Mouse (Mus musculus) liver, adult 2 months (tissue): ENCODE data around the gene Pde12. TPM values are rescaled to one million over a fixed set of nuclear protein-coding genes. Genes with fewer than 3 reads are reported as not detected.

ENCODE experiments used
- DNase-seq: peaks from one replicate; pipeline ENCODE4 v3.0.0-alpha.2; 2011; ENCODE audit warnings: low read depth, low spot score; ENCODE audit errors: extremely low read depth
- H3K27ac ChIP-seq: fragments of 200-500 bp; replicated peaks from 2 replicates; pipeline ENCODE4 v1.5.1; 2012; ENCODE audit warnings: low read depth, mild to moderate bottlenecking, control low read depth, inconsistent platforms, low read length; ENCODE audit not compliant: insufficient read depth
- H3K27me3 ChIP-seq: fragments of 200-500 bp; 2 replicates; pipeline ENCODE4 v1.6.1; 2012; ENCODE audit warnings: mild to moderate bottlenecking, moderate library complexity, low read length, inconsistent platforms; ENCODE audit not compliant: control insufficient read depth, insufficient read depth
- H3K36me3 ChIP-seq: fragments of 200-500 bp; 2 replicates; pipeline ENCODE4 v1.6.1; 2012; ENCODE audit warnings: low read length, inconsistent platforms; ENCODE audit not compliant: control insufficient read depth, insufficient read depth
- H3K4me1 ChIP-seq: fragments of 200-500 bp; 2 replicates; pipeline ENCODE4 v1.6.1; 2011; ENCODE audit warnings: low read length; ENCODE audit not compliant: control insufficient read depth, insufficient read depth
- H3K4me3 ChIP-seq: fragments of 200-500 bp; 2 replicates; pipeline ENCODE4 v1.5.1; 2011; ENCODE audit warnings: low read depth, mild to moderate bottlenecking, control low read depth, low read length, moderate library complexity; ENCODE audit not compliant: insufficient read depth
- H3K79me2 ChIP-seq: fragments of 200-500 bp; 2 replicates; pipeline ENCODE4 v1.6.1; 2012; ENCODE audit warnings: inconsistent platforms, mild to moderate bottlenecking, low read length, moderate library complexity; ENCODE audit not compliant: control insufficient read depth, insufficient read depth
- H3K9ac ChIP-seq: fragments of 200-500 bp; 2 replicates; pipeline ENCODE4 v1.6.1; 2012; ENCODE audit warnings: low read depth, mild to moderate bottlenecking, control low read depth, inconsistent platforms, low read length
- CTCF ChIP-seq: fragments of 200-500 bp; IDR thresholded peaks from 2 replicates; pipeline ENCODE4 v1.5.1; 2011; ENCODE audit warnings: low read depth, low read length, control low read depth
- POLR2A ChIP-seq: fragments of 200-500 bp; IDR thresholded peaks from 2 replicates; pipeline ENCODE4 v1.6.1; 2011; ENCODE audit warnings: low read length, control low read depth; ENCODE audit not compliant: insufficient read depth; ENCODE audit errors: extremely low read depth
- WGBS: fragments of 180-500 bp; shearing (Covaris S2); methylation state at CpG from one replicate; pipeline ENCODE4 v1.1.7; 2018; 5-methylcytosine and 5-hydroxymethylcytosine counted together
- polyA plus RNA-seq: library from polyadenylated mRNA; depleted of rRNA; stranded (reverse); fragments of >200 nt; gene quantifications from 2 replicates; pipeline ENCODE4 v1.2.3, GENCODE M21; 2012; rRNA removed
- total RNA-seq: library from RNA; depleted of rRNA; stranded (reverse); fragments of >200 nt; gene quantifications from 2 replicates; pipeline ENCODE4 v1.2.3, GENCODE M21; 2014; rRNA removed

Pde12 gene
- total and polyA plus RNA-seq, 2 experiments = 2.4 to 3.5 TPM

DNA sequence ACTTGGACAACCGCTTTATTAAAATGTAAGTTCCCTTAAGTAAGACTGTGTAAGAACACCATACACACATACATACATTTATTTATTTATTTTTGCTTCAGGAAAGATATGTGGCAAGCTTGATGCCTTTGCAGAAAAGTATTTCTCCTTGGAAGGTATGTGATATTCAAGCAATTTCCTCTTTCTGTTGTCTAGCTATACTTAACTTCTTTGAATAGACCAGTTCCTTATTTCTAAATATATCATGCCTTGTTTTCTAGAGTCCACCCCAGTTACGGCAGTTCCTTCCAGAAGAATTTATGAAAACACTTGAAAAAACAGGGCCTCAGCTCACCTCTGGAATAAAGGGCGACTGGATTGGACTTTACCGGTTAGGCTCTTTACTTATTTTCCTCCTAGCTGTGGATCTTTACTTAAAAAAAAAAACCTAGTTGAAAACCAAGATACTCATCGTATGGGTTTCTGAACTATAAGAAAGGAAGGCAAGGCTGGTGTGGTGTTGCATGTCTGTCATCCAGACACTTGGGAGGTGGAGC is 43.0 kb downstream of the Pde12 start:
- Histone ChIP-seq H3K27me3 (no peaks in the 10 kb centered on the region), H3K79me2 (no peaks in the 10 kb centered on the region), H3K4me3 (no peak overlapping the region), H3K9ac (no peak overlapping the region), H3K4me1 (no peaks in the 10 kb centered on the region), H3K36me3 (peaks cover 48% of the 10 kb centered on the region), H3K27ac (no peak overlapping the region)
- DNase-seq = no peak
- no peak for TF ChIP-seq POLR2A
- no peak for TF ChIP-seq CTCF
- WGBS = 91% methylated on average over 5 of the region's 5 CpGs

DNA sequence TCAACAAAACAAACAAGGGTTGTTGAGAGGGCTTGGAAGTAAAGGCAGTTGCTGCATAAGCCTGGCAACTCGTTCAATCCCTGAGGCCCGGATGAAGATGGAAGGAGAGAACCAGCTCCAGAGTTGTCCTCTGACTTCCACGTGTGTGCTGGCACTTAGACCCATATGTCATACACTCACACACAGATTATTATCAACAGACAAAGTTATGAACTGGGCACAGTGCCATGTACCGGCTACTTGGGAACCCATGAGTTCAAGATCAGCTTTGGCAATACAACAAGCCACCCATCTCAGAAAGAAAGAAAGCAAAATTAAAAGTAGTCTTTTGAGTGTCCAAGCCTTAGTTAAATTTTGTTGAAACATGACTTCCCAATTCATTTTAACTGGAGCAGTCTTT is 44.4 kb downstream of the Pde12 start:
- Histone ChIP-seq H3K27ac (no peak overlapping the region), H3K27me3 (no peaks in the 10 kb centered on the region), H3K36me3 (peaks cover 53% of the 10 kb centered on the region), H3K4me1 (no peaks in the 10 kb centered on the region), H3K9ac (no peak overlapping the region), H3K79me2 (no peaks in the 10 kb centered on the region), H3K4me3 (no peak overlapping the region)
- WGBS = 76% methylated on average over 4 of the region's 4 CpGs
- TF ChIP-seq CTCF = no peak
- TF ChIP-seq POLR2A = no peak
- no peak for DNase-seq

- Histone ChIP-seq H3K4me3 (no peak overlapping the region), H3K27ac (no peak overlapping the region), H3K4me1 (no peaks in the 10 kb centered on the region), H3K79me2 (no peaks in the 10 kb centered on the region), H3K27me3 (no peaks in the 10 kb centered on the region), H3K36me3 (peaks cover 48% of the 10 kb centered on the region), H3K9ac (no peak overlapping the region)
- WGBS = 96% methylated on average over 4 of the region's 4 CpGs
- DNase-seq = no peak
- TF ChIP-seq CTCF = no peak
- TF ChIP-seq POLR2A = no peak
Measured at GRCm38 (mm10) chr14:26610689-26611088, 59.0 kb downstream of the Pde12 start.

Other genes with a start within 250 kb of the Pde12 start
- gene Slmap, start 135.0 kb downstream of the Pde12 start, total RNA-seq = 43.8 and 50.8 TPM in 2 replicates
- gene Slmap, start 135.0 kb downstream of the Pde12 start, polyA plus RNA-seq = 10.4 and 10.5 TPM in 2 replicates
- 18.5 and 19.7 TPM in 2 replicates for gene Dennd6a, start 96.0 kb downstream of the Pde12 start, total RNA-seq
- 6.2 and 6.3 TPM in 2 replicates for gene Dennd6a, start 96.0 kb downstream of the Pde12 start, polyA plus RNA-seq
- 46.6 and 55.2 TPM in 2 replicates for gene Arf4, start 31.8 kb downstream of the Pde12 start, total RNA-seq
- gene Arf4, start 31.8 kb downstream of the Pde12 start, polyA plus RNA-seq = 104 and 117 TPM in 2 replicates
- under 0.01 TPM in 1 of 2 replicates, not detected in the other for gene Dnah12, start 23.4 kb upstream of the Pde12 start, total RNA-seq
- gene Dnah12, start 23.4 kb upstream of the Pde12 start, polyA plus RNA-seq = not detected in 2 replicates
- 0.09 TPM in 1 of 2 replicates, not detected in the other for gene Asb14, start 224.7 kb upstream of the Pde12 start, total RNA-seq
- not detected in 2 replicates for gene Asb14, start 224.7 kb upstream of the Pde12 start, polyA plus RNA-seq